Mouse (Mus musculus) cerebellum, adult 2 months (tissue): Measurements from ENCODE around the gene Spn. TPM values are rescaled to one million over a fixed set of nuclear protein-coding genes. Genes with fewer than 3 reads are reported as not detected.

Experiments used
- DNase-seq, 2 experiments: peaks; one replicate each; pipeline ENCODE4 v3.0.0; 2021
- H3K27ac ChIP-seq: fragments of 200-500 bp; 2 replicates; pipeline ENCODE4 v1.5.1; 2012; ENCODE audit warnings: low read length, control low read depth, inconsistent platforms; ENCODE audit not compliant: insufficient read depth
- H3K27me3 ChIP-seq: fragments of 200-500 bp; 2 replicates; pipeline ENCODE4 v1.6.1; 2012; ENCODE audit warnings: inconsistent platforms, mild to moderate bottlenecking, low read length, moderate library complexity; ENCODE audit not compliant: control insufficient read depth, insufficient read depth
- H3K4me1 ChIP-seq: fragments of 200-500 bp; 2 replicates; pipeline ENCODE4 v1.6.1; 2011; ENCODE audit warnings: low read length; ENCODE audit not compliant: control insufficient read depth, insufficient read depth
- H3K4me3 ChIP-seq: fragments of 200-500 bp; replicated peaks from 2 replicates; pipeline ENCODE3; 2011; ENCODE audit warnings: mild to moderate bottlenecking, low read depth, low read length, control low read depth; ENCODE audit not compliant: insufficient read depth
- CTCF ChIP-seq: fragments of 200-500 bp; IDR thresholded peaks from 2 replicates; pipeline ENCODE4 v1.5.1; 2011; ENCODE audit warnings: low read depth, mild to moderate bottlenecking, control low read depth, low read length, moderate library complexity, borderline replicate concordance; ENCODE audit not compliant: insufficient read depth
- POLR2A ChIP-seq: fragments of 200-500 bp; IDR thresholded peaks from 2 replicates; pipeline ENCODE4 v1.6.1; 2011; ENCODE audit warnings: low read length, control low read depth, borderline replicate concordance; ENCODE audit not compliant: insufficient read depth
- WGBS: fragments of 180-500 bp; shearing (Covaris S2); methylation state at CpG from one replicate; pipeline ENCODE4 v1.1.7; 2018; 5-methylcytosine and 5-hydroxymethylcytosine counted together
- polyA plus RNA-seq: library from polyadenylated mRNA; depleted of rRNA; stranded (reverse); fragments of >200 nt; gene quantifications from 2 replicates; pipeline ENCODE4 v1.2.3, GENCODE M21; 2012

Gene Spn
- polyA plus RNA-seq, 1 experiment, result 0.18 TPM

DNA sequence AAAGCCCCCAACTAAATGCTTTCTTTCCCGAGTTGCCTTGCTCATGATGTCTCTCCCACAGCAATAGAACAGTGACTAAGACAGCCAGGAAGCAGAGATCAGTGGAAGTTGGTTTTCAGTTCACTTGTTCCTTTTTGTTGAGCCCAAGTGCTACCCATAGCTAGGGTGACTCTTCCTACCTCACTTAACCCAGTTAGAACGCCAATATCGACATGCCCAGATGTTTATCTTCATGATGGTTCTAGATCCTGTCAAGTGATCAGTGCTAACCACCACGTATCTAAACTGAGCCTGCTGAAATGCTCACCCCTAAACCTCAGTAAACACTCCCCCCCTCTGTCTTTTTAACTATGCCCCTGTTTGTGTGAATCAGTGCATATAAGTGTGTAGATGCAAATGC lies 38.1 kb downstream of the Spn start:
- no peak for DNase-seq
- H3K4me1 ChIP-seq, result peaks cover 6% of the 10 kb centered on the region; the same call in 1 of the 2 replicates

GRCm38 (mm10) chr7:127098950-127099349 lies 38.7 kb downstream of the Spn start:
- TF ChIP-seq POLR2A (no peak), CTCF (no peak)
- WGBS, result 89% methylated on average over 4 of the region's 4 CpGs
- DNase-seq, result no peak
- Histone ChIP-seq H3K27ac (no peak overlapping the region), H3K4me3 (no peak overlapping the region), H3K4me1 (peaks cover 2% of the 10 kb centered on the region; the same call in 1 of the 2 replicates), H3K27me3 (no peaks in the 10 kb centered on the region)

More for the DNA sequence above, 38.1 kb downstream of the Spn start:
- Histone ChIP-seq H3K27ac (no peak overlapping the region), H3K4me3 (no peak overlapping the region), H3K27me3 (no peaks in the 10 kb centered on the region)
- 90% methylated on average over 4 of the region's 4 CpGs for WGBS
- TF ChIP-seq POLR2A (no peak), CTCF (no peak)

DNA sequence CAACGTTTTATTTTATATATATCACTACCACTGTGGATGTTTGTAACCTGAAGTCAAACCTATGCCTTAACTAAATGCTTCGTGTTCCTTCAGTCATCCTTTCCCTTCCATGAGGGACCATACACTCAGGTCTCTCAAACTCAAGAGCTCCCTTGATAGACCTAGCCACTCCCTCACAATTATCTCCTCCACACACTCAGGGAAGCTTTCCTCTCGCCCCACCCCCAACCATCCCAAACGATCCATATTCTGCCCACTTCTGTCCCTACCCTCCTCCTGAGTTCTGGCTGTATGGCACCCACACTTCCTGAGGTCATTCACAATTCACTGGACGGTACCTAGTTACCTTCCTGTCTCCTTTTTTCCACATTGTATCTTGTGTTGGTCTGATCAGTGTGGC lies 39.1 kb downstream of the Spn start:
- WGBS, result 86% methylated on average over 5 of the region's 5 CpGs
- Histone ChIP-seq H3K4me3 (no peak overlapping the region), H3K27ac (no peak overlapping the region), H3K4me1 (no peaks in the 10 kb centered on the region), H3K27me3 (no peaks in the 10 kb centered on the region)
- DNase-seq, result no peak
- TF ChIP-seq POLR2A (no peak), CTCF (no peak)

DNA sequence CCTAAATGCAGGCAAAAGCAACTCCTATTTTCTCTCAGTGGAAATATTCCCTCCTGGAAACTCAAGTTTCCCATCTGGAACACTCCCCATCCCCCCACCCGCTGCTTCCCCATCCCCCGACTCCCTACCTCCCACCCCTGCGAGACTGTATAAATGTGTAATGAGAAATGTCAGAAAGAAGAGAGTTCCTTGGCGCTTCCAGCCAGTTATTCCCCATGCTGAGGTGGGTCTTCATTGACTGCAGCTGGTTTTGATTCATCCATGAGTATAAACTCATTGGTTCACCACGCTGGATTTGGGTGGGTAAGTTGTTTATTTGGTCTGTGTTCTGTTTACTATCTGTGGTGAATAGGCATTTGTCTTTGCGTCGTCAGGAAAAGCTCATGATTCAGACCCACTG lies 41.2 kb downstream of the Spn start:
- Histone ChIP-seq H3K27ac (no peak overlapping the region; the same call in 1 of the 2 replicates), H3K27me3 (no peaks in the 10 kb centered on the region), H3K4me1 (no peaks in the 10 kb centered on the region), H3K4me3 (no peak overlapping the region)
- whole genome bisulfite sequencing, result 72% methylated on average over 7 of the region's 7 CpGs
- no peak for TF ChIP-seq POLR2A
- TF ChIP-seq CTCF, result no peak
- DNase-seq, result no peak

DNA sequence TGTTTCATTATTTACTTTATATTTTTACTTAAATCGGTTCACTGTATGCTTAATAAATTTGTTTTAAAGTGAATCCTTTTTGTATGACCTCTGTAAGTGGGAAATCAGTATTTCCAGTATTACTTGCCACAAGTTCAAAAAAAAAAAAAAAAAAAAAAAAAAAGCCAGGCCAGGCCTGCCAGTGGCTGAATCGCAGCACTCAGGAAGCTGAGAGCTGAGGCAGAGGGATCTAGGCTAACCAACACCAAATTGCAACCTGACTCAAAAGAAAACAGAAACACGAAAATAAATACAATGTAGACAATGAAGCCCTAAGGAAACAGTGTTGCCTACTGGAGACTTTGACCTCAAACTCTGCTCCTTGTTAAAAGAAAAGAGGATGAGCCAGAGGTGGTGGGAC lies 43.7 kb downstream of the Spn start:
- Histone ChIP-seq H3K4me3 (no peak overlapping the region), H3K27me3 (no peaks in the 10 kb centered on the region), H3K27ac (no peak overlapping the region), H3K4me1 (no peaks in the 10 kb centered on the region)
- DNase-seq, result no peak
- TF ChIP-seq POLR2A, result no peak
- no peak for TF ChIP-seq CTCF
- 76% methylated on average over 3 of the region's 3 CpGs for WGBS

- Histone ChIP-seq H3K4me3 (peak within 1 kb of the TSS; percentile 24), H3K4me1 (no peaks in the 10 kb centered on the region), H3K27ac (no peak within 1 kb of the TSS), H3K27me3 (no peaks in the 10 kb centered on the region)
- no peak for TF ChIP-seq POLR2A
- TF ChIP-seq CTCF, result no peak
- no peak for DNase-seq
- WGBS, result 73% methylated on average over 16 of the region's 16 CpGs
Measured at GRCm38 (mm10) chr7:127091114-127091896, 46.3 kb downstream of the Spn start, which contains the start of gene AI467606. TSS of gene AI467606 (plus strand) at chr7:127091359.

DNA sequence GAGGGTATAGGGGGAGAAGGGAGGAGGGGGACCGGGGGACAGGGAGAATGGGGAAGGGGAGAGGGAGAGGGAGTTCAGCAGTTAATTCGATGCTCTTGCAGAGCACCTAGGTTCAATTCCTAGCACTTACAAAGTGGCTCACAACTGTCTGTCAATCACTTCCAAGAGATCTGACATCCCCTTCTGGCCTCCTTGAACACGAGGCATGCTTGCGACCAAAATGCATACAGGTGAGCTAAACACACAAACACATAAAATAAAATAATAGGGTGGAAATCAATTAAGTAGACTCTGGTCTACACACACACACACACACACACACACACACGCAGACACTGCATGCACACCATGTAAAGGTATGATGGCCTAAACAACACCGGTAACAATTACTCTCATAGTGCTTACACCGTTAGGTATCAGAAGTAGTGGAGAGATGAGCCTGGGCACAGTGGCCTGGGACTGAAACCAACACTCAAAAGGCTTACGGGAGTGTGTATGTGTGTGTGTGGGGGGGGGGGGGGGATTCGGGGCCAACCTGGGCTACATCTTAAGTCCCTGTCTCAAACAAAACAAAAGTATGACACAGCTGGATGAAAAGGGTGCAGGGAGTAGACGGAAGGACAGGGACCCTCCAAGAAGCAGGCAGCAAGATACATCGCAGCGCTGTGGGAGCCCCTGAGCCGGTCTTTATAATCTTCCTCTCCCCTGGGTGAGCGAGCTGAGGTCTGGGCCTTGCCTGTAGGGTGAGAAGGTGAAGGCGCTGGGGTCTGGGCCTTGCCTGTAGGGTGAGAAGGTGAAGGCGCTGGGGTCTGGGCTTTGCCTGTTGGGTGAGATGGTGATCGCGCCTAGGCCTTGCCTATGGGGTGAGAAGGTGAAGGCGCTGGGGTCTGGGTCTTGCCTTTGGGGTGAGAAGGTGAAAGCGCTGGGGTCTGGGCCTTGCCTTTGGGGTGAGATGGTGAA lies 47.2 kb downstream of the Spn start:
- DNase-seq, result no peak
- Histone ChIP-seq H3K27me3 (no peaks in the 10 kb centered on the region), H3K4me3 (no peak overlapping the region), H3K4me1 (no peaks in the 10 kb centered on the region), H3K27ac (no peak overlapping the region)
- TF ChIP-seq POLR2A, result no peak
- no peak for TF ChIP-seq CTCF
- 89% methylated on average over 20 of the region's 20 CpGs for WGBS
